Mouse (Mus musculus) megakaryocyte-erythroid progenitor cell, adult 5-6 weeks (primary cell): ENCODE data around the gene Magea8. TPM values are rescaled to one million over a fixed set of nuclear protein-coding genes. Genes with fewer than 3 reads are reported as not detected.
"Not testable (repeated sequence)": the region's sequence is repeated elsewhere in the genome, so short reads cannot be mapped to it uniquely, and the experiment has no call there.

Experiments
- ATAC-seq: replicated peaks from 2 replicates; pipeline ENCODE4 v1.8.0; 2016; ENCODE audit warnings: mild to moderate bottlenecking, inconsistent platforms; ENCODE audit not compliant: severe bottlenecking, poor library complexity, low FRiP score, low TSS enrichment
- total RNA-seq, 2 experiments: library from RNA; stranded (forward) in 1 of 2; stranded (reverse) in 1 of 2; fragments of 200-1000, 215-1000 nt in 1 of 2; fragments of >200 nt in 1 of 2; fragmentation: Nextera tagmentation in 1 of 2; gene quantifications; 2 replicates each; pipeline ENCODE4 v1.2.3; 2014 to 2017

Gene Magea8
- total RNA-seq (2014; fragmentation: Nextera tagmentation) = not detected in 2 replicates
- not detected in 2 replicates for total RNA-seq (2017)

- ATAC-seq = not testable (repeated sequence)
Measured at GRCm38 (mm10) chrX:154995750-154996149, at the start of gene Magea8. Magea8 (minus strand) TSS chrX:154995850.

- not testable (repeated sequence) for ATAC-seq
Measured at GRCm38 (mm10) chrX:154949405-154949804, 46.2 kb downstream of the Magea8 start, which contains the start of gene Magea3. Magea3 (minus strand) TSS chrX:154949505.

- ATAC-seq = not testable (repeated sequence)
Measured at GRCm38 (mm10) chrX:154935887-154936286, 59.8 kb downstream of the Magea8 start, which contains the start of gene Magea6. Magea6 (minus strand) TSS chrX:154935987.

Other genes starting within 250 kb of the Magea8 start
- not detected in 2 replicates for gene Cldn34b1, start 105.6 kb downstream of the Magea8 start, total RNA-seq (2014; fragmentation: Nextera tagmentation)
- gene Cldn34b1, start 105.6 kb downstream of the Magea8 start, total RNA-seq (2017) = not detected in 2 replicates
- not detected in 2 replicates for gene Magea6, start 59.9 kb downstream of the Magea8 start, total RNA-seq (2014; fragmentation: Nextera tagmentation)
- gene Magea6, start 59.9 kb downstream of the Magea8 start, total RNA-seq (2017) = not detected in 2 replicates
- not detected in 2 replicates for gene Magea3, start 46.3 kb downstream of the Magea8 start, total RNA-seq (2014; fragmentation: Nextera tagmentation)
- gene Magea3, start 46.3 kb downstream of the Magea8 start, total RNA-seq (2017) = not detected in 2 replicates
- not detected in 2 replicates for gene Magea5, start 67.3 kb upstream of the Magea8 start, total RNA-seq (2014; fragmentation: Nextera tagmentation)
- not detected in 2 replicates for gene Magea5, start 67.3 kb upstream of the Magea8 start, total RNA-seq (2017)
- gene Magea1, start 93.9 kb upstream of the Magea8 start, total RNA-seq (2014; fragmentation: Nextera tagmentation) = not detected in 2 replicates
- gene Magea1, start 93.9 kb upstream of the Magea8 start, total RNA-seq (2017) = not detected in 2 replicates
- not detected in 2 replicates for gene Magea2, start 97.8 kb upstream of the Magea8 start, total RNA-seq (2014; fragmentation: Nextera tagmentation)
- gene Magea2, start 97.8 kb upstream of the Magea8 start, total RNA-seq (2017) = not detected in 2 replicates
- gene Cldn34b2, start 132.6 kb upstream of the Magea8 start, total RNA-seq (2014; fragmentation: Nextera tagmentation) = not detected in 2 replicates
- not detected in 2 replicates for gene Cldn34b2, start 132.6 kb upstream of the Magea8 start, total RNA-seq (2017)
- gene Sat1, start 220.6 kb upstream of the Magea8 start, total RNA-seq (2014; fragmentation: Nextera tagmentation) = 31.4 and 37.1 TPM in 2 replicates
- 76.2 and 82.5 TPM in 2 replicates for gene Sat1, start 220.6 kb upstream of the Magea8 start, total RNA-seq (2017)